Comparison of ENCODE assay signal across 20 mouse cellular contexts in the genomic region with DNA sequence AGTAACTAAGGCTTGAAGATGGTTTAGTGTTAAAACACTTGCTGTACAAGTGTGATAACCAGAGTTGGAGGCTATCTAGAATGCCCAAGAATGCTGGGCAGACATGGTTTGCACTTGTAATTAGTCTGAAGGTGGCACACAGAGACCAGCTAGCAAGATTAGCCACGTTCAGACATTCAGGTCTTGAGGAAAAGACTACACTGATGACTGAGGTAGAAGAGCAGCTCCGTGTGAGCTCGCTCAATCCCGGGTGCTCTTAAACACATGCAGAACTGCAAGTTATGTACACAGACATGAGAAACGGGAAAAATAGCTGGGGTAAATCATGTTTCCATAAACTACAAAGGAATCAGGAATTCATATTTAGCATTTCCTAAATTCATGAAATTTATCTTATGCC.
"Had no signal": no experiment of that assay in that cellular context is flagged by ENCODE, and none has a peak within 500 bp of the region (broad histone marks: within the 10 kb centered on the region; RNA-seq: fewer than 3 reads in every experiment).

No protein-coding gene starts in this region.

- H3K27me3 ChIP-seq: megakaryocyte, embryonic 14.5 days; midbrain, embryonic 12.5 days; neural tube, embryonic 12.5 days; stomach, embryonic 15.5 days had no signal

- H3K9ac ChIP-seq: lung, embryonic 14.5 days; midbrain, embryonic 12.5 days; neural tube, embryonic 12.5 days; stomach, embryonic 15.5 days had no signal

- H3K4me2 ChIP-seq: lung, embryonic 14.5 days; midbrain, embryonic 12.5 days; neural tube, embryonic 12.5 days; stomach, embryonic 15.5 days had no signal

- H3K9me3 ChIP-seq: megakaryocyte, embryonic 14.5 days; midbrain, embryonic 10.5 days; midbrain, embryonic 12.5 days; neural tube, embryonic 12.5 days; stomach, embryonic 15.5 days had no signal

- H3K4me3 ChIP-seq: megakaryocyte, embryonic 14.5 days; midbrain, embryonic 10.5 days; midbrain, embryonic 12.5 days; neural tube, embryonic 12.5 days; stomach, embryonic 15.5 days had no signal

- DNase-seq: lung, adult 18-20 months; lung, embryonic 14.5 days; lung, postnatal 10 days; lung, postnatal 4 days; midbrain, embryonic 14.5 days; retina, postnatal 1 day; right cerebral cortex, adult 18-20 months; right cerebral cortex, postnatal 25 days; right cerebral cortex, postnatal 4 days; spleen, adult 18-20 months; thymus, adult 2 months; thymus, postnatal 25 days; thymus, postnatal 4 days had no signal

- H3K27ac ChIP-seq: midbrain, embryonic 10.5 days; midbrain, embryonic 12.5 days; neural tube, embryonic 12.5 days; stomach, embryonic 15.5 days; stomach, postnatal 0 days had no signal

- ATAC-seq: midbrain, embryonic 16.5 days had no signal

- H3K4me1 ChIP-seq: midbrain, embryonic 10.5 days; midbrain, embryonic 12.5 days; neural tube, embryonic 12.5 days; stomach, embryonic 15.5 days had no signal
